Mouse (Mus musculus) gastrocnemius, adult 8-10 months (tissue): ENCODE results near the gene D130052B06Rik. TPM values are rescaled to one million over a fixed set of nuclear protein-coding genes. Genes with fewer than 3 reads are reported as not detected.

Experiments used
- DNase-seq, 2 experiments: peaks; one replicate each; pipeline ENCODE4 v3.0.0; 2022; ENCODE audit warnings: low spot score in 2 of 2
- total RNA-seq, 4 experiments: library from RNA; stranded (reverse); gene quantifications; 2 replicates each; pipeline ENCODE4 v1.2.4; 2022

The D130052B06Rik gene
- total RNA-seq, 4 experiments from 2014 or later = not detected

GRCm38 (mm10) chr11:33660016-33660913 lies 61.2 kb downstream of the D130052B06Rik start:
- no peak for DNase-seq

- no peak for DNase-seq
Measured at GRCm38 (mm10) chr11:33663599-33663998, 64.5 kb downstream of the D130052B06Rik start.

- DNase-seq = no peak
Measured at GRCm38 (mm10) chr11:33668376-33668775, 69.3 kb downstream of the D130052B06Rik start.

GRCm38 (mm10) chr11:33670105-33670965 lies 71.2 kb downstream of the D130052B06Rik start:
- no peak for DNase-seq

Other genes with a start within 250 kb of the D130052B06Rik start
- gene Ranbp17, start 85.6 kb upstream of the D130052B06Rik start, total RNA-seq = under 1 TPM in 3 of 4 experiments, not detected in 1; 0.15 to 0.34 (median 0.18) TPM
- gene Gabrp, start 20.3 kb upstream of the D130052B06Rik start, total RNA-seq = not detected